Mouse (Mus musculus) bone marrow, adult 2 months (tissue): ENCODE measurements around the gene Cep41.

Experiments used
- CTCF ChIP-seq: fragments of 200-500 bp; IDR thresholded peaks from 2 replicates; pipeline ENCODE4 v1.5.1; 2011; ENCODE audit warnings: low read length, control low read depth; ENCODE audit not compliant: control insufficient read depth, insufficient read depth
- POLR2A ChIP-seq: fragments of 200-500 bp; IDR thresholded peaks from 2 replicates; pipeline ENCODE4 v1.6.1; 2011; ENCODE audit warnings: low read depth, mild to moderate bottlenecking, control low read depth, low read length, borderline replicate concordance; ENCODE audit not compliant: control insufficient read depth

- no peak for TF ChIP-seq CTCF
- no peak for TF ChIP-seq POLR2A
Measured at GRCm38 (mm10) chr6:30635361-30635862, 58.1 kb downstream of the Cep41 start.
